Mouse (Mus musculus) kidney, adult 2 months (tissue): ENCODE data around the gene Adam8. TPM values are rescaled to one million over a fixed set of nuclear protein-coding genes. Genes with fewer than 3 reads are reported as not detected.

Source experiments
- DNase-seq: peaks from one replicate; pipeline ENCODE4 v3.0.0; 2021
- H3K27ac ChIP-seq: fragments of 200-500 bp; 2 replicates; pipeline ENCODE4 v1.5.1; 2012; ENCODE audit warnings: low read depth, low read length, control low read depth, inconsistent platforms; ENCODE audit not compliant: insufficient read depth
- H3K27me3 ChIP-seq: fragments of 200-500 bp; replicated peaks from 2 replicates; pipeline ENCODE4 v1.6.1; 2012; ENCODE audit warnings: mild to moderate bottlenecking, moderate library complexity, low read length, inconsistent platforms; ENCODE audit not compliant: control insufficient read depth, insufficient read depth
- H3K36me3 ChIP-seq: fragments of 200-500 bp; 2 replicates; pipeline ENCODE4 v1.6.1; 2012; ENCODE audit warnings: mild to moderate bottlenecking, moderate library complexity, low read length, inconsistent platforms; ENCODE audit not compliant: control insufficient read depth, insufficient read depth
- H3K4me1 ChIP-seq: fragments of 200-500 bp; 2 replicates; pipeline ENCODE4 v1.6.1; 2011; ENCODE audit warnings: low read length; ENCODE audit not compliant: control insufficient read depth, insufficient read depth
- H3K4me3 ChIP-seq: fragments of 200-500 bp; 2 replicates; pipeline ENCODE4 v1.5.1; 2011; ENCODE audit warnings: mild to moderate bottlenecking, low read depth, low read length, control low read depth; ENCODE audit not compliant: insufficient read depth
- CTCF ChIP-seq: fragments of 200-500 bp; conservative IDR thresholded peaks from 2 replicates; pipeline ENCODE4 v1.5.1; 2011; ENCODE audit warnings: low read depth, mild to moderate bottlenecking, control low read depth, low read length, moderate library complexity, mixed read lengths; ENCODE audit not compliant: insufficient read depth, insufficient read length
- POLR2A ChIP-seq: fragments of 200-500 bp; IDR thresholded peaks from one replicate; pipeline ENCODE4 v1.6.1; 2011; ENCODE audit warnings: low read depth, low read length, control low read depth
- WGBS: fragments of 180-500 bp; shearing (Covaris S2); methylation state at CpG from one replicate; pipeline ENCODE4 v1.1.7; 2018; 5-methylcytosine and 5-hydroxymethylcytosine counted together
- polyA plus RNA-seq: library from polyadenylated mRNA; depleted of rRNA; stranded (reverse); fragments of >200 nt; gene quantifications from 2 replicates; pipeline ENCODE4 v1.2.3, GENCODE M21; 2012; rRNA removed

Adam8 gene
- polyA plus RNA-seq, 1 experiment = 2.2 TPM

- DNase-seq = no peak
- Histone ChIP-seq H3K4me1 (no peaks in the 10 kb centered on the region), H3K27me3 (no peaks in the 10 kb centered on the region; the same call in 1 of the 2 replicates), H3K4me3 (no peak overlapping the region), H3K36me3 (no peaks in the 10 kb centered on the region), H3K27ac (no peak overlapping the region)
- TF ChIP-seq CTCF (no peak), POLR2A (no peak)
- WGBS = 90% methylated on average over 10 of the region's 10 CpGs
Observed at GRCm38 (mm10) chr7:139936705-139937104, 55.7 kb downstream of the Adam8 start.

GRCm38 (mm10) chr7:139930732-139931131, 61.6 kb downstream of the Adam8 start:
- 24% methylated on average over 11 of the region's 11 CpGs for WGBS
- H3K27me3 ChIP-seq = no peaks in the 10 kb centered on the region
- no peak overlapping the region for H3K4me3 ChIP-seq
- H3K4me1 ChIP-seq = no peaks in the 10 kb centered on the region
- no peaks in the 10 kb centered on the region for H3K36me3 ChIP-seq
- DNase-seq = peak; percentile 3
- no peak overlapping the region for H3K27ac ChIP-seq
- TF ChIP-seq POLR2A (no peak), CTCF (peak; percentile 59)

Other genes starting within 250 kb of the Adam8 start
- 0.16 and 0.17 TPM in 2 replicates for gene Adgra1, start 158.4 kb downstream of the Adam8 start, polyA plus RNA-seq
- 0.02 TPM in 1 of 2 replicates, not detected in the other for gene Kndc1, start 97.9 kb downstream of the Adam8 start, polyA plus RNA-seq
- 0.13 TPM in 1 of 2 replicates, not detected in the other for gene Utf1, start 48.8 kb downstream of the Adam8 start, polyA plus RNA-seq
- 0.13 and 0.29 TPM in 2 replicates for gene 6430531B16Rik, start 13.8 kb downstream of the Adam8 start, polyA plus RNA-seq
- gene Zfp511, start 43.8 kb upstream of the Adam8 start, polyA plus RNA-seq = 28.6 and 43.3 TPM in 2 replicates
- 19.9 and 20.0 TPM in 2 replicates for gene Tubgcp2, start 44.1 kb upstream of the Adam8 start, polyA plus RNA-seq
- gene Msx3, start 56.5 kb upstream of the Adam8 start, polyA plus RNA-seq = not detected in 2 replicates
- gene Caly, start 90.0 kb upstream of the Adam8 start, polyA plus RNA-seq = 0.16 and 0.52 TPM in 2 replicates
- 1.1 and 1.9 TPM in 2 replicates for gene Prap1, start 100.8 kb upstream of the Adam8 start, polyA plus RNA-seq
- gene Fuom, start 109.9 kb upstream of the Adam8 start, polyA plus RNA-seq = 147 and 161 TPM in 2 replicates
- 10.4 and 12.0 TPM in 2 replicates for gene Paox, start 123.2 kb upstream of the Adam8 start, polyA plus RNA-seq
- gene Echs1, start 123.9 kb upstream of the Adam8 start, polyA plus RNA-seq = 381 and 422 TPM in 2 replicates
- 40.3 and 45.1 TPM in 2 replicates for gene Mtg1, start 145.0 kb upstream of the Adam8 start, polyA plus RNA-seq
- 0.16 TPM in 2 replicates for gene Sprn, start 162.3 kb upstream of the Adam8 start, polyA plus RNA-seq
- not detected in 2 replicates for gene Olfr522, start 172.2 kb upstream of the Adam8 start, polyA plus RNA-seq
- gene Olfr523, start 180.7 kb upstream of the Adam8 start, polyA plus RNA-seq = 0.05 TPM in 1 of 2 replicates, not detected in the other
- not detected in 2 replicates for gene Olfr524, start 213.4 kb upstream of the Adam8 start, polyA plus RNA-seq
- gene Cd163l1, start 225.7 kb upstream of the Adam8 start, polyA plus RNA-seq = 0.30 and 0.66 TPM in 2 replicates